Mouse (Mus musculus): ENCODE measurements around the gene Galnt7.

Galnt7 gene

GRCm38 (mm10) chr8:57489366-57489765 is 163.5 kb downstream of the Galnt7 start:
- no peak for DNase-seq

GRCm38 (mm10) chr8:57488312-57488765 is 164.5 kb downstream of the Galnt7 start:
- peak; percentile 66 to 73 for DNase-seq

GRCm38 (mm10) chr8:57487441-57488155 is 165.2 kb downstream of the Galnt7 start, which contains the start of gene Sap30:
Gene Sap30, minus strand, starts transcription at chr8:57487860.
- DNase-seq = peak; percentile 97 to 99

GRCm38 (mm10) chr8:57486491-57487440 is 166.1 kb downstream of the Galnt7 start:
- peak; percentile 30 to 49 for DNase-seq

GRCm38 (mm10) chr8:57480606-57481005 is 172.2 kb downstream of the Galnt7 start:
- DNase-seq = no peak

- no peak for DNase-seq
Observed at GRCm38 (mm10) chr8:57479700-57480099, 173.1 kb downstream of the Galnt7 start.

- no peak for DNase-seq
Observed at GRCm38 (mm10) chr8:57478406-57478805, 174.4 kb downstream of the Galnt7 start.
